Mouse (Mus musculus) heart, adult 11 months (tissue): ENCODE measurements around the gene Tut1.
"Not testable (repeated sequence)": the region's sequence is repeated elsewhere in the genome, so short reads cannot be mapped to it uniquely, and the experiment has no call there.

ENCODE experiments used
- DNase-seq: peaks from one replicate; pipeline ENCODE4 v3.0.0; 2022

The Tut1 gene

DNA sequence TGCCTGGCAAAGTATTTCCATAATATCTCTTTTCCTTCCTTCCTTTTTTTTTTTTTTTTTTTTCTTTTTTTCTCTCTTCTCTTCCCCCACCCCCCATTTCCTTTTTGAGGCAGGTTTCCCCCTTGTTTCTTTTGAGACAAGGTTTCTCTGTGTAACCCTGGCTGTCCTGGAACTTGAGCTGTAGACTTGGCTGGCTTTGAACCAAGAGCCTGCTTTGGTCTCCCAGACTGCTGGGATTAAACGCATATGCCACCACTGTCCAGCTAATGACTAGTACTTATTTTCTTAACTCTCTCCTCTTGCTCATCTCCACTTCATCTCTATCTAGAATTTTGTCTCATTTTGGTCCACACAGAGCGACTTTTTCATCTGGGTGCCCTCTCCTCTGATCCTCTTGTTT lies 10.6 kb upstream of the Tut1 start:
- no peak for DNase-seq

GRCm38 (mm10) chr19:8944062-8944461 lies 9.6 kb upstream of the Tut1 start:
- no peak for DNase-seq

DNA sequence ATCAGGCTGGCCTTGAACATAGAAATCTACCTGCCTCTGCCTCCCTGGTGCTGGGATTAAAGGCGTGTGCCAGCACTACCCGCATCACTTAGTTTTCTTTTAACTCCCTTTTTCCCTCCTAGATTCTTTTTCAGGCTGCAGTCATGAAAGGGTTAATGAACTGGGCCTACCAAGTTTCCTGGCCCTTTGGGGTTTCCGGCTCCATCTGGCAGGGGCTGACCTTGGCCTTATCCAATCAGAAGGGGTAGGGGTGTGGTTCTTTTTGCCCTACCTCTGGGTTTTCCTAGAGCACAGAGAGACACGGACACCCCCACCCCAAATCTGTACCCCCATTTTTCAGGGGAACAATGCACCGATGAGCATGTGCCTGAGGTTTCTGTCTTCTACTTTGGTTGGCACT lies 8.9 kb upstream of the Tut1 start:
- DNase-seq: peak; percentile 98

DNA sequence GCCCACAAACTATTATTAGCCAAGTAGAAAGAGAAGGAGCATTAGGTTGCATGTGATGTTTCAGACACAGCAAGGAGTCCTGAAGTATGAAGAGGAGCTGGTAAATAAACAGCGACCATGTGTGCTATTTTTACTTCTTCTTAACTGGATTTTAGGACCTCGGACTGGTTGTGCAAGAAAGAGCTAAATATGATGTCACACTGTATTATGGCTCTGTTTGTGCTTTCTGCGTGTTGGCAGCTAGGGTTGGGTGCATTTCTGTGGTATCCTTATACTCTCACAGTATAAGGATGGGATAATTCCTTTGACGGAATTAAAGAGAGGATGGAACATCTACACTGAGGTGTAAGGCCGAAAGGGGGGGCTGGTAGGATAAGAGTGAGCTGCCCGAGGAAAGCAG lies 8.4 kb upstream of the Tut1 start:
- DNase-seq: no peak

DNA sequence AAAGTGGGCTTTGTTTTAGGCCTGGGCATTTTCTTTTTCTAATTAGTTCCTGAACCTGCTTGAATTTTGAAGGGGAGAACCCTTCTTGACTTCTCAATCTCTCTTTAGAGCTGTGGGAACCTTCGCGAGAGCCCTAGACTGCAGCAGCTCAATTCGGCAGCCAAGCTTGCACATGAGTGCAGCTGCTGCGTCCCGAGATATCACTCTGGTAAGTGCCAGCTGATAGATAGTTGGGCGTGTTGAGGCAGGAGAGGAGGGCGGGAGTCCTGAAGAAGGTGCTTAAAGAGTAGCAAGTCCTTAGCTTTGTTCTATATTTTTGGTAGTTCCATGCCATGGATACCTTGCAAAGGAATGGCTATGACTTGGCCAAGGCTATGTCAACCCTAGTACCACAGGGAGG lies 6.7 kb upstream of the Tut1 start:
- no peak for DNase-seq

- no peak for DNase-seq
Measured at GRCm38 (mm10) chr19:8950190-8950589, 3.5 kb upstream of the Tut1 start.

- DNase-seq: no peak
Measured at GRCm38 (mm10) chr19:8952241-8952640, 1.4 kb upstream of the Tut1 start.

DNA sequence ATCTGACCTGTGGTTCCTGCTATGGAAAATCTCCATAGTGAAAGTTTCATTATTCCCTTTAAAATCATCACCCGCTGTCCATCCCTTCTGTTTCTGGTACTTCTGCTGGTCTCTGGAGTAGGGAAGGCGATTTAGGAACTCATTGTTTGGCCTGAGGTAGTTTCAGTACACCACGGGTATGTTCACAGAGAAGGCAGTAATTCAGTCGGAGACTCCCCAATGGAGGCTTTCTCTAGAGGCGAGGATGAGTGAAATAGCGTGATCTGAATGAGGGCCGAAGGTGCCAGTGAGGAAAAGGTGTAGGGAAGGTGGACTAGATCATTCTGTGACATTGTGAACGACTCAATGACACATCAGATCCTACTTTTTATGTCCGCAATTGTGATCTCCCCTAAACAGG lies 524 bp downstream of the Tut1 start:
- DNase-seq: no peak

- no peak for DNase-seq
Measured at GRCm38 (mm10) chr19:8962256-8962655, 8.6 kb downstream of the Tut1 start.

DNA sequence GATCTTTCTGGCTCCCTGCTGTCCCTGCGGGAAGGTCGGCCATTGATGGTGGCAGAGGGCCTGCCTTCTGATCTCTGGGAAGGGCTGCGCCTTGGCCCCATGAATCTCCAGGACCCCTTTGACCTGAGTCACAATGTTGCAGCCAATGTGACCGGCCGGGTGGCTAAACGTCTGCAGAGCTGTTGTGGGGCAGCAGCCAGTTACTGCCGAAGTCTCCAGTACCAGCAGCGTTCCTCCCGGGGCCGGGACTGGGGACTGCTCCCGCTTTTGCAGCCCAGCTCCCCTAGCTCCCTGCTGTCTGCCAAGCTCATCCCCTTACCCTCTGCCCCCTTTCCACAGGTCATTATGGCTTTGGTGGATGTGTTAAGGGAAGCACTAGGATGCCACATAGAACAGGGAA lies 11.4 kb downstream of the Tut1 start:
- no peak for DNase-seq

DNA sequence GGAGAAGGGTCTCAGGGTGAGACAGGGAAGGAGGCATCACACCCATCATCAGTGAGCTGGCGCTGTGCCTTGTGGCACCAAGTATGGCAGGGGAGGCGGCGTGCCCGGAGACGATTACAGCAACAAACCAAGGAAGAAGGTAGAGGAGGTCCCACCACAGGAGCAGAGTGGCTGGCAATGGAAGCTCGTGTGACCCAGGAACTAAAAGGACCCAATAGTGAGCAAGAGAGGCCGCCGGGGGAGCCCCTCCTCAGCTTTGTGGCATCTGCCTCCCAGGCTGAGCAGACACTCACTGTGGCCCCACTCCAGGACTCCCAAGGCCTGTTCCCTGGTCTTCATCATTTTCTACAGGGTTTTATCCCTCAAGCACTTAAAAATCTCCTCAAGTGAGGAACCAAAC lies 12.1 kb downstream of the Tut1 start:
- DNase-seq: peak; percentile 97

- DNase-seq: no peak
Measured at GRCm38 (mm10) chr19:8966198-8966589, 12.5 kb downstream of the Tut1 start.

DNA sequence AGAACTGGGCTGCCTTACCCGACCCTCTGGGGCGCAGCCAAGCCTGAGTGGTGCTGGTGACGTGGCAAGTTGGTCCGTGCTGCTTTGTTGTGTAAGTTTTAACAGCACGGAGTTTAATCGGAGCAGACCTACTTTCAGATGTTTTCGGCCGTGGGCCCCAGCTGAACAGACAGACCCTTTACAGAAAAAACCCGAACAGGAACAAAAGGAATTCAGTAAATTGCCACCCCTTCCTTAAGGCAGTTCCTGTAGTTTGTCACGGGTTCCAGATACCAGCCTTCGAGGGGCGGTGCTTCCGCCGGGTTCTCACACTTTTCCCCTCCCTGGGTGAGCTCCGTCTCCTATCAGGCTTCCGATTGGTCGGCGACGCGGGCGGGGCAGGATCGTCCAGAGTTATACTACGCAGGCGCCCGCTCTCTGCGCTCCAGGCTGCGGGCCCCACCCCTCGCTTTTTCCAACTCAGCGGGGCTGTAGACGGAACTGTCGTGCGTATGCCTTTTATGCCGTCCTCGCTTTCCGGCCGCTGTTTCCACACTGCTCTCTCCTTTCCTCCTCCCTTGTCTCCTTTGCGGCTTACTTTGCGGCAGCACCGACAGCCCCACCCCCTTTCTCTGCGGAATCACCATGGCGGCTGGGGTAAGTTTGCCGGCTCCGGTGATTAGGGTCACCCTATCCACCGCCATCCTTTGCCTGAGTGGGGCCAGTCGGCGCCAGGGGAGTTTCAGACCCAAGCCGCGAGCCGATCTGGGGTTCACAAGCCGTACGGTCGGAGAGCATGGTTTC lies 13.1 kb downstream of the Tut1 start, which contains the start of gene Eef1g:
Gene Eef1g, plus strand, starts transcription at position 452 of the 783 bp plus-strand sequence.
- peak; percentile 100 for DNase-seq

- DNase-seq: no peak
Measured at GRCm38 (mm10) chr19:8967373-8967743, 13.7 kb downstream of the Tut1 start.

- DNase-seq: no peak
Measured at GRCm38 (mm10) chr19:8967893-8968292, 14.2 kb downstream of the Tut1 start.

- not testable (repeated sequence) for DNase-seq
Measured at GRCm38 (mm10) chr19:8972491-8972890, 18.8 kb downstream of the Tut1 start.

- no peak for DNase-seq
Measured at GRCm38 (mm10) chr19:8974638-8975037, 21.0 kb downstream of the Tut1 start.

GRCm38 (mm10) chr19:8975491-8975890 lies 21.8 kb downstream of the Tut1 start:
- no peak for DNase-seq

GRCm38 (mm10) chr19:8976535-8976934 lies 22.9 kb downstream of the Tut1 start:
- peak; percentile 95 for DNase-seq

- peak; percentile 96 for DNase-seq
Measured at GRCm38 (mm10) chr19:8980771-8981170, 27.1 kb downstream of the Tut1 start.

DNA sequence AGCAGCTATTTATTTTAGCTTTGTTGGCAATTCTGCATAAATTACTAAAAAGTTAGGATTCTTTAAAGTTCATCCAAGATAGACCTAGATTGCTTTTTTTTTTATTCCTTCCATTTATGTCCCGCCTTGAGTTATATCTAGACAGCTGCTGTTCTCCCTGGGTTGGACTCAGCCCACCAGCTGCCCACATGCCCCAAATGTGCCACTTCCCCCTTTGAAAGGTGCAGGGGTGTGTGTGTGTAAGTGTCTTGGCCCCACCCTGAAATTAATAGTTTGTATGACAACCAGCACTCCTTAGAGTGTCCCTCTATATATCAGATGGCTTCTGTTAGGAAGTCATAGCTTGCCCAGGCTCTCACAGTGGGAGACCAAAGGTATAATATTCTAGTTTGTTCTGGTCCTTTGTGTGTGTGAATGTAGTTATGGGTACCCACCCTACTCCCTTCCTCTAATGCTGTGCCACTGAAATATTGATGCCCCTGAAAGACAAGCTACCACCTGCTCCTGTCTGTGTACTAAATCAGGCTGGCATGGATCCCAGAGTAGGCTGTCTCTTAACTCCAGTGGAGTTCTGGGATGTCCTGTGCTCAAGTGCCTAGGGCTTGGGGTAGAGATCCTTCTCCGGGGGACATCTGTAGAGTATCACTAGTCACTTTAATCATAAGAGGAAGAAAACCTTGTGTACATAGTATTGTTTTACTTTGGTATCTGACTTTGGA lies 28.0 kb downstream of the Tut1 start:
- DNase-seq: peak; percentile 95

DNA sequence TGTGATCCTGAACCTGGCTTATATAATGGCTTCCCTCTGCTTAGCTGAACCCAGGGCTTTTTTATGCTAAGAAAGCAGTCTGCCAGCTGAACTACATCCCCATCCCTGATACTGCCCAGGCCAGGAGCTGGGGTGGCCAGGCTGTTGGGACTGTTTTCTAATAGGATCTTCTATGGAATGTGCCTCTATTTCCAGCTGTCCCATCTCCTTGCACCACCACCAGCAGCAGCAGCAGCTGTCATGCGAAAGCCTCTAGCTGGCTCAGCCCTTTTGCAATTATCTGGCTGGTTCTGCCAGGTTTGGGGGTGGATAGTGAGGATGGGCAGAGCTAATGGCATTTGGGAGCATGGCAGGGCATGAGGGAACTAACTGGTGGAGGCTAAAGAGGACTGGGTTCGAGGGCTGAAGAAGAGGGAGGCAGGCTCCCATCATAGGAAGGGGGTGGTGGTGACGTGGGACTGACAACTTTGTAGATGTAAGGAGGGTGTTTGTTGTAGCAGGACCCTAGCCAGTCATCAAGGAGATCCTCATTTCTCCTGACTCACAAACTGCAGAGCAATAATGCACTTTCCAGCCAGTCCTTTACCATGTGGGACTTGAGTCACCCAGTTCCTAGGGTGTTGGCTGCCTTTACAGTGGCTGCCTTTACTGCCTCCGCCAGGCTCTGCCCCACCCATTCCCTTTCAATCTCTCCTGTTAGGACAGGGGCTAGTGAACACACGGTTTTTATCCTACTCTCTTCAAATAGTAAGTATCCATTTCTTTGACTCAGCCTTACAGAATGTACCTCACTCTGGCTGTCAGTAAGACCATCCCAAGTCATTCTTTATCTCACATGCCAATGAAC lies 28.9 kb downstream of the Tut1 start:
- peak; percentile 95 for DNase-seq

DNA sequence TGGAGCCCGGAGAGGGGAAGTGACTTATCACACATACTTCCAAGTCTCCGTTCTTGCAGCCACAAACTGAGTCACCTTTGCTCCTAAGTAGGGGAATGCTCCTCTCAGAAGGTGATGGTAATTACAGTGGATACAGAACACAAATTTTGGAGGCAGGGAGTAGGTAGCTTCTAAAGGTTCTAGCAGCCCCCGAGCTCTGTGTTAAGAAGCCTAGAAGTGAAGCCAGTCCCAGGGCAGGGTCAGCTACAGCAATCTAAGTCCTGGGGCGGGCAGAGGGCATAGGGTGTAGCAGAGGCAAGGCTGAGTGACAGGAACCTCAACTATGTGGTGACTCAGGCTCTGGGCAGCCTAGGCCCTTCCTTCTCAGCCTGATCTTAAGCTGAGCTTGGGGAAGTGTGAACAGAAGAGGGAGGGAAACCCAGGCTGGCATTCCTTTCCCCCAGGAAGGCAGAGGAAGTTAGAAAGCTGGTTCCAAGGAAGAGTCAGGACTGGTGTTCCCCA lies 29.6 kb downstream of the Tut1 start:
- peak; percentile 98 for DNase-seq
